Mouse (Mus musculus) heart, postnatal 25 days (tissue): Measurements from ENCODE around the gene Sox13. TPM values are rescaled to one million over a fixed set of nuclear protein-coding genes. Genes with fewer than 3 reads are reported as not detected.
A peak's percentile ranks its signal among the peaks of the same experiment; 100 is the strongest.

ENCODE experiments used
- DNase-seq: peaks from one replicate; pipeline ENCODE4 v3.0.0; 2022; ENCODE audit warnings: low spot score
- intact Hi-C: fragments of 180-260 bp; cut with DNase I; formaldehyde crosslinking; loops from one replicate; pipeline ENCODE4 v1.15.1; 2025
- total RNA-seq, 2 experiments: library from RNA; stranded (reverse); gene quantifications; 2 replicates each; pipeline ENCODE4 v1.2.3; 2021

Sox13 gene
- total RNA-seq, 2 experiments from 2014 or later: 15.2 to 19.9 TPM

DNA sequence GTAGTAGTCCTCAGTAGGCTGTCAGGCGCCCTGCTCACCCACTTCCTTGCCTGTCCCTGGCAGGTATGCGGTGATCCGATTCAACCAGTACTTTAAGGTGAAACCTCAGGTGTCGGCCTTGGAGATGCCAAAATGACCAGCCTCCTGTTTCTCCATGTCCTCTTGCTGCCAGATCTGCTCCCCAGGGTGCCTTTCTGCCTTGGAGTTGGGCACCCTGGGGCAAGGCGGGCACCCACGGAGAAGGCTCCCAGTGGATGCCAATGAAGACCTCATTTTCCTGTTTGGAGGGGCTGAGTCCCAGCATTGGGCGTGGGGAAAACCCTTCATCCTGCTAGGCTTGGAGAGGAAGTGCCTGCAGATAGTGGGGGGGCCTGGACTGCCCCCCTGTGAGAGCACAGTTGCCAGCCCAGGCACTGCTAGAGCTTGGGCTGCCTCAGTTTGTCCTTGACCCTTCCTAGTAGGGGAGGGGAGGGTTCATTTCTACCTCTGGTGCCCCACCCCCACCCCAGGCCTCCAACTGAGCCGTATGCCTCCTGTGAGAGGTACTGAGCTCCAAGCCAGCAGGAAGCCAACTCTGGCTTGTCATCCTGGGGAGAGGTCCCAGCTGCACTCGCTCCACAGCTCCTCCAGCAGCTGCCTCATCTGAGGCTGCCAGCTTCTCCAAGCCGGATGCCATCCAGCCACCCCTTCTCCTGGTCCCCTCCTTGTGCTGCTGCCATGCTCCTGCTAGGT lies 44.8 kb downstream of the Sox13 start:
- intact Hi-C loops: no loop called here
- no peak for DNase-seq

DNA sequence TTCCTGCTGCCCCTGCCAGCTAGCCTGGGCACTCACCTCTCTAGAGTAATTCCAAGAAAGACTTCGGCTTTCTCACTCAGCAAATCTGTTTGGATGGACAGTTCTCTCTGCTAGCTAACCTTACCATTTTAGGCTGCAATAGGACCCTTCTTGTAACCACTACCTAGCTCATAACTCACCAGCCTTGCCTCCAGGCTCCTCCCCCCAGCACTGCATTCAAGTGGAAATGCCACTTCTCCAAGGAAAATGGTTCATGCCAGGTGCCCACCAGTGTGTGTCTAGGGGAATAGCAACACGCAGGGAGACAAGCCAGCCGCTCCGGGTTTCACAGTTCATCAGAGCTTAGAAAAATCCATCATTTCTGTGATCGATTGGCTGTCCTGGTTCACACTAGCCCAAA lies 46.6 kb downstream of the Sox13 start:
- DNase-seq: no peak
- intact Hi-C loops: no loop called here

DNA sequence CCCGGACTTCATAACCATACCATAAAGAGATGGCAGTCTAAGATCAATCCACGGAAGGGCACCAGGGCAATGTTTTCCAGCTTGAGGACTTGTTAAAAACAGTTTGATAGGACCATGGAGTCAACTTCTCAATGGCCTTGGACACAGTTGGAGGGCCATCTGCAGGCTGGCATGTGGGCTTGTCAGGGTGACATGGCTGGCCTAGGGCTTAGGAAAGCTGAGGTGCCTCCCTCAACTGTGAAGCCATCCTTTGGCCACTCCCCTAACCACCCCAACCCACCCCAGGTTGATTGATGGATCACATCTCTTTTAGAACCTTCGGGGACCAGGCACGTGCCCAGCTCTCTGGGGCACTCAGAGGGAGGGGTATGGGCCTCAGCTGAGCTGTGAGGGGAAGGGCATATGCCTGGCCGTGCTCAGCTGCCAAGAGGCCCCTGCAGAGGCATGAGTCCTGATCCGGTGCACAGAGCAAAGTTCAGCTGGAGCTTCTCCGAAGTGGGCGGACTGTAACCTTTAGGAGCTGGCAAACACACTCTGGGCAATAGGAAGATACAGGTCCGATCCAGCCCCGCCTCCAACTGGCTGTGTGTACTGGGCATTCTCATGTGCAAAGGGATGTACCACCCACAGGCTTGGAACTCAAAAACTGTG lies 48.4 kb downstream of the Sox13 start:
- intact Hi-C loops: no loop called here
- no peak for DNase-seq

DNA sequence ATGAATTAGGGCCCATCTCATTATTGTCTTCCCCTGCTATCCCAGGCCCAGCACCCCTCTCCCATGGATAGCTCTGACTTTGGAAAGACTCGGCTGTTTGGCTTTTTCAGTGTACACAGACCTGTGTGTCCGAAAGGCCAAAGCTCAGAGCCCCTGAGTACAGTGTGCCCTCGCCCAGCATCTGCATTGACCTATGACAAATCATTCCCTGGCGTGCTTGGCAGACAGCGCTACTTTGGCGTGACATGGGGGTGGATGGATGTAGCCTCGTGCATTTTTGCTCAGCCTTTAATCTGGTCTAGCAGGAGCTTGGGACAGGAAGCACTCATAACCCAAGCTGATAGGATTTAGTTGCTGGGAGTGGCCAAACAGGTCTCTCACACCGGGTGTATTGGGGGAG lies 52.1 kb downstream of the Sox13 start:
- intact Hi-C loops: no loop called here
- DNase-seq: no peak

DNA sequence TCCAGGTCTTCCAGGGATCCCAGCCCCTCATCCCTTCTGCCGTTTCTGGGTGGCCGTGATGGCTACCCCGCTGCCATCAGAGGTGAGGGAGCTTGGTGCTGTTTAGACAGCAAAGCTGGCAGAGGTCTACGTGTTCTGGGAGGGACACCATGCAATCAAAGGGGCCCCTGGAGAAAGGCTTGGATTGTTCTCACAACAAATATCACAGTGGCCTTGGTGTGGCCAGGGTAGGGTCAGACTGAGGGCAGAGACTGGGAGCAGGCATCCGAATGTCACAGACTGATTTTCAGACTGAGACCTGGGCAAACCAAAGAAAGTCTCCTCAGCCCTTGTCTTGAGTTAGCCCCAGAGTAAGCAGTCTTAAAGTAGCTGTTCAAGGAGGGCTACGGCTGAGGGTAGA lies 52.7 kb downstream of the Sox13 start:
- intact Hi-C loops: no loop called here
- no peak for DNase-seq

DNA sequence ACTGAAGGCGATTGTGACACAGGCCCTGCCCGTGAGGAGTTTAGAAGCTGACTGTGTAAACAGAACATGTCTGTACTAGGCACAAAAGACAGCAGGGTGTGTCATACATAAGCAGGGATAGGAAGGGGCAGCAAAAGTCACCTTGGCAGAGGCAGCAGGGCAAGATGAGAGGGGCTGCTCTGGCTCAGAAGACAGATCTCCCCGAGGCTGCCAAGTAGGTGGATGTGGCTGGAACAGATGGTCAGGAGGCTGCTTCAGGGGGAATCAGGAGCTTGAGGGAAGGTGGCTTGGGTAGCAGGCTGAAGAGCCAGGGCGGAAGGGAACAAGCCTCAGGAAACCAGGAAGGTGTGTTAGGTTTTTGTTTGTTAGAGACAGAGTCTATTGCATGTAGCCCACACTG lies 53.8 kb downstream of the Sox13 start:
- intact Hi-C loops: no loop called here

DNA sequence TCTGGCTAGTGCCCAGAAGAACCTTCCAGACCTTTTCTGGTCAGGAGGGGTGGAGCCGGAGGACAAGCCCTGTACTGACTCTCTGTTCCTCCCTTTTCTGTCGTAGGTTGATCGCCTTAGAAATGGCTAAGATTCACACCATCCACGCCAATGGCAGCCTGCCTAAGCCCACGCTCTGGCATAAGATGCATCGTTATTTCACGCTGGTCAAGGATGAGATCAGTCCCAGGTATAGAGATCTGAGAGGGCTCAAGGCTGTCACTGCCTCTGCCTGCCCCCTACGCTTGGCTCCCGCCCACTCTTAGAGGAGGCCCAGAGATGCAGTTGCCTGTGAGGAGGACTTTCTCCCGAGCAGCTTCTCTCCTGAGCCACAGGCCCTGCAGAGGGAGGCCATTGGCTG lies 55.5 kb downstream of the Sox13 start:
- intact Hi-C loops: no loop called here
- DNase-seq: no peak

More for the DNA sequence above, 53.8 kb downstream of the Sox13 start:
- no peak for DNase-seq

DNA sequence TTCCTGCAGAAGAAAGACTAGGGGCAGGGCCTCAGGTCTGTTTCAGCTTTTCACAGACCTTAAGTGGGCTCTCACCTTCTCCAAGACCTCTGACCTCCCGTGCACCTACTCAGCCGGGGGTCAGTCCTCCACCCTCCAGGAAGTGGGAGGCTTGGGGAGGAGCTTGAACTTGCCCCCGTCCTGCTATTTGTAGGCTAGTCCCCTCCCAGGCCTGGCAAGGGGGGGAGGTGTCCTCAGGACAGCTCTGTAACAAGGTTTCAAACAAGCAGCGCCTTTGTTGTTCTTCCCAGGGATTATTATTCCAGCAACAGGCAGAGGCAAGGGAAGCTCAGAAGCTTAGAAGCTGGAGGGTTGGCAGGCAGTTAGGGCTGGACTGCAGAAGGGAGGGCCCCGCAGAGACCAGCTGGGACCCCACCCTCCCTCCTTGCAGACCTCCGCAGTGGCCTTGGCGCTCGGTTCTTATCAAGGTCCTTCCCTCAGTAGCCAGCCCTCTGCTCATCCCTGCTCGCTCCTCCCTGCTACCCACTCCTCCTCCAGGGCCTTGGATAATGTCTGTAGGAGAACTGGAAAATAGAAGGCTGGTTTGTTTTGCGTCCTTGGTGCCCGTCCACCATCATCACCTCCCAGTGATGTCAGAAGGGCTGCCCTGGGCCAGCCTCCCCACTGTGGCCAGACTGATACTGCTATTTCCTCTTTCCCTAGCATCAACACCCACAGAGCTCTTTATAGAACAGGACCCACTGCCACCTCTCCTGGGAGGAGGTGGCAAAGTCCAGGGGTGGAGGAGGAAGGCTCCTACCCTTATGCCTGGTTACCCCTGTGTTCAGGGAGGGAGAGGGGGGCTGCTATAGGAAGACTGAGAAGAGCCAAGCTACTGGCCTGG lies 56.3 kb downstream of the Sox13 start:
- intact Hi-C loops: no loop called here
- peak; percentile 29 for DNase-seq

DNA sequence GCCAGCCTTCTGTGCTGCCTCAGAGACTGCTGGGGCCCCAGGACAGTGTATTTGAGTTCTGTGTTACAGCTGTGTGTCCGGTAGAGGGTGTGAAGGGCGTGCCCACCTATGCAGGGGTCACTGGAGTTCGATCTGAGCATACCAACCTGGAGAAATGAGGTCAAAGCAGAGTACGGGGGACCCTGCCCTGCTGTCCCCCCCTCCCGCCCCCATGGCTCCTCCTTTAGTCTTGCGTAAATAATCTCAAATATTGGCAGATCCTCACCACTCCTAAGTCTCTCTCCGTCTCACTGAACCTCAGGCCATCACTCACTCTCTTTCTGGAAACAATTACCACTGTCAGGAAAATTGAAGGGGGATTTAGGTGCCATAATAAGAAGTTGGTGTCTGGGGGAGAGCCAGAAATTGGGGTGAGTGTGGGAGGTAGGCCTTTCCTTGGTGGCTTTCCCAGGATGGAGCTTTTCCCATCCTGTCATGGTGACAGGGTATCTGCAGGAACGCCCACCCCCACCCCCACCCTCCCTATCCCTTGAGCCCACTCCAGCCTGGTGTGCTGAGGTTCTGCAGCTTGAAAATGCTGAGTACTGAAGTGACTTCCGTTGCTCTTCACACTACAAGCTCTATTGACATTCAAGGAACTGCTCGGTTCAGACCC lies 57.1 kb downstream of the Sox13 start:
- intact Hi-C loops: no loop called here

DNA sequence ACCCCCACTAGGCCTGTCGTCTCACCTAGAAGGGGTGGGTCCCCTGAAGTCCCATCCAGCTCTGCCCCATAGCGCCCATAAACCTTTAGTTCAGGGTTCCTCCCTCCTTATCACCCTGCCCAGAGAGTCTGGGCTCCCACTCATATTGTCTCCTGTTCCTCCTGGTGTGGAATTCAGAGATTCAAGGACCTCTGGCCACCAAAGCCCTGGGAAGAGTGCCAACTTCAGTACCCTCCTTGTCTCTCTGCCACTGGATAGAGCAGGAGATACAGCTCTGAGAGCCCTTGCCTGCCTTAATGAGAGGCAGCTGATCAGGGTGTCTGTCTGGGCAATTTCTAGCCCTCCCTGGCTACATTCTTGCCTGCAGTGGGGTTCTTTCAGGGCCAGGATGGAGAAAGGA lies 59.3 kb downstream of the Sox13 start:
- intact Hi-C loops: no loop called here

More for the DNA sequence above, 57.1 kb downstream of the Sox13 start:
- no peak for DNase-seq

DNA sequence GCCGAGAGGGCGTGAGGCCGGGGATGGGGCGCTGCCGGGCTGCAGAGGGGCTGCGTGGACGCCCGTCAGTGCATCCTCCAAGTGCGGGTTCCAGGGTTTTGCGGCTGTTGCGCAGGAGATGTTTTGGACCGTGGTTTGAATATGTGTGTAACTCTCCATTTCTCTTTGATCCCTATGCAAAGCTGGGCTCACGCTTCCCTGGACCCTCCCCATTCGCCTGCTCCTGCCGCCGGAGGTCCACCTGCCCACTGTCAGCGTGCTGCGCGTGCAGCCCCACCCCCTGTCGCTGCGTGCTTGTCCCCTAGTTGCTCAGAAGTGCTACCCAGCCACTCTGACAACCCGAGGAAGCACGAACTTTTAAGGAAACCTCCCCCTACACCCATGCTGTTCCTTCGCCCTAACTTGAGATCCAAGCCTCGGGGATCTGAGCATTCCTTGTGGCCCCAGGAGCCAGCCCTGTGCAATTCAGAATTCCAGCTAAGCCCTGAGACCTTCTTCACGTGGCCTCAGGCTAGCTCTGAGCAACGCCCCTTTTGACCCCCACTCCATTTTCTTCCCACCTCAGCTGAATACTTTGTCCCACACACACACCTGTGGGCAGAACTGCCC lies 60.1 kb downstream of the Sox13 start:
- no peak for DNase-seq
- intact Hi-C loops: no loop called here

More for the DNA sequence above, 59.3 kb downstream of the Sox13 start:
- DNase-seq: no peak

DNA sequence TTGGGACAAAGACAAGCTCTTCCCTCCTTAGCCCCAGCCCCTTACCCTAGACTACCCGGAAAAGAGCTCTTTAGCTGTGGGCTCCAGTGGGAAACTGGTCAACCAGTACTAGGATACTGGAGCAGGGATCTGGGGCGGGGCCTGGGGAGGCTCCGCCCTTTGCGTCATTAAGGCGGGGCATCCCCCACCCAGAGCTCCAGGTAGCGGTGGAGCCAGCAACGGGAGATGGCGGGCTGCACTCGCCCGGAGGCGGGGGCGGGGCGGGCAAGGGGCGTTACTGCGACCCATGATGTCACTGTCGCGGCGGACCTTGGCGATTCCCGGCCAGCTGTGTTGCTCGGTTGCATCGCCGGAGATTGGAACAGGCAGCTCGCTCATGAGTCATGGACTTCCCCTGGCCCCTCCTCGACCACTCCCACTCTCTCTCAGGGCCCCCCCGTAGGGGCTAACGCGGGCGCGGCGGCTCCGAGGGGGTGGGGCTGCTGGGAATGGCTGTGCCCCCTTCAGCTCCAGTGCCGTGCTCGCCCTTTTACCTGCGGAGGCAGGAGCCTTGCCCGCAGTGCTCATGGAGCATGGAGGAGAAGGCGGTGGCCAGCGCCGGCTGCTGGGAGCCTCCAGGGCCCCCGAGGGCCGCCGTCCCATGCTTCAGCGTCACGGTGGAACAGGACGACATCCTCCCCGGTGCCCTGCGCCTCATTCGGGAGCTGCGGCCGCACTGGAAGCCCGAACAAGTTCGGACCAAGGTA lies 60.7 kb downstream of the Sox13 start, which contains the start of gene Etnk2:
Gene Etnk2, plus strand, starts transcription at position 297 of the 746 bp plus-strand sequence.
- DNase-seq: peak; percentile 80
- intact Hi-C loops: no loop called here

DNA sequence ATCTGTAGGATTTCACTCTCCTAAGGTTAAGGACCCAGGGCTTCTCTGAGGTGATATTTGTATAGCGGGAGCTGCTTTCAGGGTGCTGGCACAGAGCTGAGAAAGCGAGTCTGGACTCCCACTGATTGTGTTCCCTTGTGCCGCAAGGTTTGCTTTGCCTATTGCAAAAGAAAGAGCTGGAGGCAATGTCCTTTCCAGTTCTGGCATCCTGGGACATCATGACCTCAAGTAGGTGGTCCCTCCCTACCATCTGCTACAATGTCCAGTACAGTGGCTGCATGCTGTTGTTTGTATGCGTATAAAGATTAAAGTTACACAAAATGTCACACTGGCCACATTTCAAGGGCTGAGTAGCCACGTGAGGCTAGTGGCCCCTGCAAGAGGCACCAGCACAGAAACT lies 62.1 kb downstream of the Sox13 start:
- intact Hi-C loops: no loop called here
- no peak for DNase-seq

DNA sequence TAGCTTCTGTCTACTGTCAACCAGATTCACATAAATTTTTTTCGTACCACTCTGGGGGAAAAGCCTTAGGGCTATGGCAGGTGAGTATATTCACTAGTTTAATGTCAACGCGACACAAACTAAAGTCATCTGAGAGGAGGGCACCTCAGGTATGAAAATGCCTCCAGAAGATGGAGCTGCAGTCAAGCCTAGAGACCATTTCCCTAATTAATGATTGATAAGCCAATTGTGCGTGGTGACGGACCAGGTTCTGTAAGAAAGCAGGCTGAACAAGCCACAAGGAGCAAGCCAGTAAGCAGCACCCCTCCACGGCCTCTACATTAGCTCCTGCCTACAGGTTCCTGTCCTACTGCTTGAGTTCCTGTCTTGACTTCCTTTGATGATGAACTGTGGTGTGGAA lies 63.2 kb downstream of the Sox13 start:
- intact Hi-C loops: no loop called here
- DNase-seq: no peak

DNA sequence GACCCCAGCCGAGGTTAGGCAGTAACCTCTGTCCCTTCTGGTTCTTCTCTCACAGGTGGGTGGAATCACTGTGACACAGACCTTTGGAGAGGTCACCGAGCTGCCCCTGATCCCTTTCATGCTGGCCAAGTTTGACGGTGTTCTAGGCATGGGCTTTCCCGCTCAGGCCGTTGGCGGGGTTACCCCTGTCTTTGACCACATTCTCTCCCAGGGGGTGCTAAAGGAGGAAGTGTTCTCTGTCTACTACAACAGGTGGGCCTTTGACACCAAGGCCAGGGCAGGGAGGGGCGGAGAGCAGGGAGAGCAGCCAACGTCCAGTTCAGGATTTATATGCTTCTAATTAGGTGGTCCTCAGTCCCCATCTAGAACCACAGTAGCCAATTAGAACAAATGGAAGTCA lies 67.8 kb downstream of the Sox13 start:
- no peak for DNase-seq
- intact Hi-C loops: no loop called here

DNA sequence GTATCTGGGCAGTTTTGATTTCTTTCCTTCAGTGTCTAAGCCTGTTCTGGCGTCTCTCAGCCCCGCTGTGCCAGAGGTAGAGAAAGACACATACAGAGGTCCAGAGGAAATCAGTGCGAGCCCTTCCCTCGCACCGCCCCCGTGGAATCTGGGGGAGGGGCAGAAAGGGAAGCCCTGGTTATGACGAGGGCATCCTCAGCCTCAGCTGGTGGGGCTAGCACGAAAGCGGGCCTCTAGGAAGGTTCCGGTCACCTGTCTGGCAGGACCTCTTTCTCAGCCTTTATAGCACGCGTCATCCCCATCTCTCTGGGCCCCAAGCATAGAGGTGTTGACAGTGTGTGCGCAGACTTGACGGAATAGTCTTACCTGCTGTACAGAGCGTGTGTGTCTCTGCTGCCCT lies 68.3 kb downstream of the Sox13 start:
- no peak for DNase-seq
- intact Hi-C loops: no loop called here

DNA sequence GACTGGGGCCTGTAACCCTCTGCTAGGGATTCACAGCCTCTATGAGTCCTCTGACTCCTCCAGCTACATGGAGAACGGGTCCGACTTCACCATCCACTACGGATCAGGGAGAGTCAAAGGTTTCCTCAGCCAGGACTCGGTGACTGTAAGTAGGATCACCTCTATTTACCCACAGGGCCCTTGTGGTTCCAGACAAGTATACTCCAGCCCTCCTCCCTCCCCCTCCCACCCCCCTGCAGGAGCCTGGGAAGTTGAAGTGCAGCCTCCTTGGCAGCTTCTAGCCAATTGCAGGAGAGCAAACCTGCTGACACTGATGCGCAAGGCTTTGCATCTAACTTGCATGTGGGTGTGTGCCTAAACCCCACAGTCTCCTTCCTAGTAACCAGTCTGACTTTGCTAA lies 68.7 kb downstream of the Sox13 start:
- intact Hi-C loops: no loop called here
- no peak for DNase-seq

DNA sequence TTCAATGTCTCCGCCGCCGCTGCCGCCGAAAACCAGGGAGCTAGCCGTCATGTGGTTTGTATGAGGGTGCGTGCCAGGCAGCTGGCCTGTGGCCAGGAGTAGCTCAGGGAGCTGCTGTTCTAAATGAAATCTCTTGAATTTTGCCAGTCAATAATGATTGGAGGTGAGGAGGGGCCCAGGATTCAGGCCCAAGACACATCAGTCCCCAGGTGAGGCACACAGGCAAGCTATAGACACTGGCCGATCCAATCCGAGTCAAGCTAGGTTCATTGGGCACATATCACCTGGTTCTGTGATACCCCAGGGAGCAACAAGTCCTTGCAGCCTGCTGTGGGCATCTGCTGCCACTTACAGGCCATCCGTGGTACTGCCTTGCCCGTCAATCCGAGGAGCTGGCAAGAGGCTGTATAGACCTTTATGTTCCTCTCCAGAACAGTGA lies 70.8 kb downstream of the Sox13 start:
- no peak for DNase-seq
- intact Hi-C loops: loop anchor here (2.0 to 5.0 kb wide), 3 partner anchors 35 to 207 kb away; no protein-coding TSS in a partner anchor

DNA sequence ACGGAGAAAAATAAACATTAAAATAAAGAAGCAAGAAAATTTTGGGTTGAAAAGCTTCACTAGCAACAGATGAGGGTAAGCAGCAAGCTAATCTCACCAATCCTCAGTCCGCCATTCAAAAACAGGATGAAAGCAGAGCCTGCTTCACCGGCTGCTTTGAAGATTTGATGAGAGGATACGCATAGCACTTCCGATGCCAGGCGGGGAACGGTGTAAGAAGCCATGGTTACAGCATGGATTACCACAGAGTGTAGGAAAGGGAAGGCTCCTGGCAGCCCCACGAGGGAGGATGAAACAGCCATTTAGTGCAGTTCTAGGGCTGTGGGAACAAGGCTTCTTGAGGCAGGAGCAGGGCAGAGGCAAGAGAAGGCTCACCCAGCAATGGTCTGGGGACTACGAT lies 72.4 kb downstream of the Sox13 start:
- no peak for DNase-seq
- intact Hi-C loops: loop anchor here (2.0 to 5.0 kb wide), 3 partner anchors 33 to 205 kb away; no protein-coding TSS in a partner anchor
